Mouse (Mus musculus): ENCODE data around the gene Ganc. TPM values are rescaled to one million over a fixed set of nuclear protein-coding genes. Genes with fewer than 3 reads are reported as not detected.

Gene Ganc
- polyA plus RNA-seq (2012; rRNA removed) = 10.7 and 11.3 TPM in 2 replicates

DNA sequence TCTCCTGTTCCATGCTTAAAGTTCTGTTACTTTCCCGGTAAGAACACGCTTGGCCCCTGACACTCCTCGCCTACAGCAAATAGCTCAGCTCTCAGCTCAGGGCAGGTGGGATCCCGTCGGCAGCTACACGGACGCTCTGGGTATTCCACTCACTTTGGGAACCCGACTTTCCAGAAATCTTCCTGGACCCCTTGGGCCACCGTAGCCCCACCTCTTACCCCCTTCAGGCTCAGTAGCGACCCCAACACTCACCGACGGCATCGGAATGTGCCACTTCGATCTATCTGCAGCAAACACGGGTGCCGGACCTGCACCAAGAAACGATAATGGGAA is at the start of gene Ganc:
TSS of gene Ganc (plus strand) at position 244 of the 333 bp plus-strand sequence.
- H3K4me3 ChIP-seq (ENCODE audit: insufficient read depth, low read length) = peak within 1 kb of the TSS; percentile 75
- H3K27ac ChIP-seq (ENCODE audit: insufficient read depth, low read length) = peak within 1 kb of the TSS; percentile 92
- TF ChIP-seq POLR2A (IDR thresholded peaks at IDR 0.05; ENCODE audit: extremely low read depth, insufficient read depth, low read length) (no peak), CTCF (IDR thresholded peaks at IDR 0.05; ENCODE audit: extremely low read depth, insufficient read depth, low read length) (no peak)
- H3K4me1 ChIP-seq (ENCODE audit: control insufficient read depth, insufficient read depth, low read length) = peaks cover 6% of the 10 kb centered on the region

DNA sequence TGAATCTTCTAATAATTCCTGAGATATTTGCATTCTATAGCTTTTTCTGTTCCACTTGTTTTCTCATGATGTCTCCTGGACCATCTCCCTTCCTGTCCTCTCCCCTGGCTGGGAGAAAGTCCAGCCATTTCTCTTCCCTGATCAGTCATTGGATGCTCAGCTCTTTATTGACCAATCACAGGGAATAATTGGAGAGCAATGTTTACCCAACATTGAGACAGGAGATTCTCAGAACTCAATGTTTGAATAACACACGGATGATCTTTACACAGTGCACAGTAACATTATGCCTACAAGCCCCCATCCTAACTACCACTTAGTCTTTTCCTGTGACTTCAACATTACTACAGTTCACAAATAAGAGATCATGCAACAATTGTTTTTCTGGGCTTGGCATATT is 43.3 kb upstream of the Ganc start:
- H3K4me3 ChIP-seq (ENCODE audit: insufficient read depth, low read length) = no peak overlapping the region
- no peak overlapping the region for H3K27ac ChIP-seq (ENCODE audit: insufficient read depth, low read length)
- TF ChIP-seq CTCF (IDR thresholded peaks at IDR 0.05; ENCODE audit: extremely low read depth, insufficient read depth, low read length) = no peak
- no peak for TF ChIP-seq POLR2A (IDR thresholded peaks at IDR 0.05; ENCODE audit: extremely low read depth, insufficient read depth, low read length)
- H3K4me1 ChIP-seq (ENCODE audit: control insufficient read depth, insufficient read depth, low read length) = no peaks in the 10 kb centered on the region

DNA sequence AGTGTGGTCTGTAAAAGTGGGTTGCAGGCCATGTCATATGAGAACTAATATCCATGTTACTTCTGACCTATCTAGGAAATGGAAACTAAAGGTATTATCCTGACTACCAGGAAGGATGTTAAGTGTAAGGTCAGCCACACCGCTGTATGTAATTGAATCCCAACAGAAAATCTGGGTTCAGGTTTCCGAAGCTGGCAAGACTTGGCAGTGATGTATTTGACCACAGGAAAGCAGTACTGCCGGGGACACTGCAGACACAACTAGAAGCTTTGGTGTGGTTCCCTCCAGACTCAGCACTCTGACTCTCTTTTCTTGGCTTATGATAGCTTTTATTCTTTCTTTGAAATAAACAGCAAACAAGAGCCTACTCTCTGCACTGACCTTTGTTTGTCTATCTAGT is 37.2 kb upstream of the Ganc start:
- Histone ChIP-seq H3K27ac (ENCODE audit: insufficient read depth, low read length) (no peak overlapping the region), H3K4me1 (ENCODE audit: control insufficient read depth, insufficient read depth, low read length) (no peaks in the 10 kb centered on the region), H3K4me3 (ENCODE audit: insufficient read depth, low read length) (no peak overlapping the region)
- no peak for TF ChIP-seq POLR2A (IDR thresholded peaks at IDR 0.05; ENCODE audit: extremely low read depth, insufficient read depth, low read length)
- no peak for TF ChIP-seq CTCF (IDR thresholded peaks at IDR 0.05; ENCODE audit: extremely low read depth, insufficient read depth, low read length)

DNA sequence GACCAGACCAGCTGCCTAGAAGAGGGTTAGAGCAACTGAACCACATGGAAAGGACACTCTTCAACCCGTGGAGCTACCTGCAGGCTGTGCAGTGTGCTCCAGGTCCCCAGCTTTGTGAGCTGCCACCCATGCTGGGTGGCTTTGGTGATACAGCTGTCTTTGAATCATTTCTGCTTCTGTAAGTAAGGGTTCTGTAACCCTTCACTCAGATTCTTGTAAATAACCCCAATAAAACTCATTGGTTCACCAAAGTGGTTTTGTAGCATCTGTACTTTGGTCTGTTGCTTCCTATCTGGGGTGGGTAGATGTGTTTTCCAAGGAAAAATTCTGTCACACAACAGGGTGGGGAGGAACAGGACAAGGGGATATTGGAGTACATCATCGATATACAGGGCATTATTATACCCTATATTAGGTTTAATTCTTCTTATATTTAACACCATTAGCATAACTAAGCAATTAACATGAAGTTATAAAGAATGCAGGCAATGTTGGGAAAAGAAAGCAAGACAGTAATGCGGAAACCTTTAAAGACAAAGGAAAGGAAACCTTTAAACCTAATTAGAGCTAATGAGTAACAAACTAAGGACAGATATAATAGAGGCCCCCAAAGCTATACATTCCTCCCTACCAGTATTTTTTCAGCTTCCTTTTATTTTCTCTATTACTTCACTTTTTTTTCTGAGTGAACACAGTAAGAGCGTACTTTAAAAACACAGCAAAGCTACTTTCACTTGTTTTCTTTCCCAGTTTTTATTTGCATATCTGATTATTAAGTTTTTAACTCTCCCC is 36.1 kb upstream of the Ganc start:
- Histone ChIP-seq H3K27ac (ENCODE audit: insufficient read depth, low read length) (no peak overlapping the region), H3K4me1 (ENCODE audit: control insufficient read depth, insufficient read depth, low read length) (no peaks in the 10 kb centered on the region), H3K4me3 (ENCODE audit: insufficient read depth, low read length) (no peak overlapping the region)
- no peak for TF ChIP-seq CTCF (IDR thresholded peaks at IDR 0.05; ENCODE audit: extremely low read depth, insufficient read depth, low read length)
- no peak for TF ChIP-seq POLR2A (IDR thresholded peaks at IDR 0.05; ENCODE audit: extremely low read depth, insufficient read depth, low read length)

DNA sequence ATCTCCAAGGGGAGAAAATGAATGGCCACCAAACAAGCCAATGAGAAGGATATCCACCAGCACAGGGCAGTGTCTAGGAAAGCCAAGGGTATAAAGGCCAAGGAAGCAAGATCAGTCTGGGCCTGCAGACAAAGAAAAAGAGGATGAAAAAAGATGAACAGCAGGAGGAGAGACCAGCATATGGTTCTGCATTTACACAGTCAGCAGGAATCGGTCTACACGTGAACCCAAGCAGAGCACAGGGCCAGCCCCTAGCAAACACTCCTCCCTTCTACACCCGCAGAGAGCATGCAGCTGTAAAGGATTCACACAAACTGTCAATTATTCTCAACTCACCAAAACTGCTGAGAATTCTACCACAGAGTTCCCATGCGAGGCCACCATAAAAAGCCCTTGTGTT is 29.8 kb upstream of the Ganc start:
- Histone ChIP-seq H3K27ac (ENCODE audit: insufficient read depth, low read length) (no peak overlapping the region), H3K4me1 (ENCODE audit: control insufficient read depth, insufficient read depth, low read length) (no peaks in the 10 kb centered on the region)
- TF ChIP-seq CTCF (IDR thresholded peaks at IDR 0.05; ENCODE audit: extremely low read depth, insufficient read depth, low read length) (no peak), POLR2A (IDR thresholded peaks at IDR 0.05; ENCODE audit: extremely low read depth, insufficient read depth, low read length) (no peak)

DNA sequence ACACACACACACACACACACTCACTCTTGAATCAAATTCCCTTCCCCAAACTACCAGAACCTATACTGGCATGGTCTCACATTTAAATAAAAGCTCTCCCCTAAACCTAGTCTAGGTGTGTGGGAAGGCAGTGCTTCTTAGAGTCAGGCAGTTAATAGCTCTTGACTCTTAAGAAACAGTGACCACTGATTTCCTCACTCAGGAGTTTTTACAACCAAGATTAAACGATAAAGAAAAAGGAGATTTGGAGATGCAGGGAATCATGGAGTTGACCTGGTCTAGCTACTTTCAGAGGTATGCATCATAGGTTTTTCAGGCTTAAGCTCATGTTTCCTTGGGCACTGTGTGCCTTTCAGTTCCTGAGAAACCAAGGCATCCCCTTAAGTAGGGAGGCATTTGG is 17.4 kb upstream of the Ganc start:
- Histone ChIP-seq H3K4me3 (ENCODE audit: insufficient read depth, low read length) (no peak overlapping the region), H3K27ac (ENCODE audit: insufficient read depth, low read length) (no peak overlapping the region), H3K4me1 (ENCODE audit: control insufficient read depth, insufficient read depth, low read length) (no peaks in the 10 kb centered on the region)
- TF ChIP-seq CTCF (IDR thresholded peaks at IDR 0.05; ENCODE audit: extremely low read depth, insufficient read depth, low read length) (no peak), POLR2A (IDR thresholded peaks at IDR 0.05; ENCODE audit: extremely low read depth, insufficient read depth, low read length) (no peak)

More for the DNA sequence above, 29.8 kb upstream of the Ganc start:
- H3K4me3 ChIP-seq (ENCODE audit: insufficient read depth, low read length) = no peak overlapping the region

DNA sequence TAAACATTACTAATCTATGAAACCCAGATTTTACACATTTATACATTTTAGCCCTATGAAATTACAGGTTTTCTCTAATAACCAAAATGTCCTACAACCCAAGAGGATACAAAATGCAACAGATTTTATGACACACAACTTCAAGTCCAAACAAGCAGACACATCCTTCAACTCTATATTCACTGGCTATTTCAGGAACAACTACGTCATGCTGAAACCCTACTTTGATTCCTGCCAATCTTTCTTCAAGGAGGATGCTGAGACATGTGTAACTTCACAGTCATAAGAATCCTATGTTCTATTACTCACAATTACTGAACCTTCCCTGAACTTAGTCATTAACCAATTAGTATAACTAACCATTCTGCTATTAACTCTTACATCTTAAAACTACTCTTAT is 16.4 kb upstream of the Ganc start:
- TF ChIP-seq POLR2A (IDR thresholded peaks at IDR 0.05; ENCODE audit: extremely low read depth, insufficient read depth, low read length) (no peak), CTCF (IDR thresholded peaks at IDR 0.05; ENCODE audit: extremely low read depth, insufficient read depth, low read length) (no peak)
- Histone ChIP-seq H3K4me1 (ENCODE audit: control insufficient read depth, insufficient read depth, low read length) (no peaks in the 10 kb centered on the region), H3K27ac (ENCODE audit: insufficient read depth, low read length) (no peak overlapping the region), H3K4me3 (ENCODE audit: insufficient read depth, low read length) (no peak overlapping the region)

DNA sequence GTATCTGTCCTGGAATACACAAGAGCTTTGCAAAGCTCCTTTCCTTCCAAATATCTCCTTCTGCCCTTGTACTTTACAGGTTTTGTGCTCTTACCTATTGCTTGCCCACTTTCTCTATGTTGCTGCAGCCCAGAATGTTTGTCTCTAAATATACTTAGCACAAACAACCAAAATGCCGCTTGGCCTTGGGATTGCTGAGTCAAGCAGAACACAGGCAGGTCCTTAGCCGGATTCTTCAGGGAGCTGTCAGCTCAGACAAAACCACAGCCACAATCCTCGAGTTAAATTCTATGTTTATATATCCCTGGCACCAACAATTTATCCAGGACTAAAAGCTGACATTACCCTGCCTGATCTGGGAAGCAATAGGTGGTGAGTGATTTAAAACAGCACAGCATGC is 14.3 kb upstream of the Ganc start:
- H3K4me3 ChIP-seq (ENCODE audit: insufficient read depth, low read length) = no peak overlapping the region
- H3K4me1 ChIP-seq (ENCODE audit: control insufficient read depth, insufficient read depth, low read length) = no peaks in the 10 kb centered on the region
- no peak overlapping the region for H3K27ac ChIP-seq (ENCODE audit: insufficient read depth, low read length)
- TF ChIP-seq POLR2A (IDR thresholded peaks at IDR 0.05; ENCODE audit: extremely low read depth, insufficient read depth, low read length) (no peak), CTCF (IDR thresholded peaks at IDR 0.05; ENCODE audit: extremely low read depth, insufficient read depth, low read length) (no peak)

DNA sequence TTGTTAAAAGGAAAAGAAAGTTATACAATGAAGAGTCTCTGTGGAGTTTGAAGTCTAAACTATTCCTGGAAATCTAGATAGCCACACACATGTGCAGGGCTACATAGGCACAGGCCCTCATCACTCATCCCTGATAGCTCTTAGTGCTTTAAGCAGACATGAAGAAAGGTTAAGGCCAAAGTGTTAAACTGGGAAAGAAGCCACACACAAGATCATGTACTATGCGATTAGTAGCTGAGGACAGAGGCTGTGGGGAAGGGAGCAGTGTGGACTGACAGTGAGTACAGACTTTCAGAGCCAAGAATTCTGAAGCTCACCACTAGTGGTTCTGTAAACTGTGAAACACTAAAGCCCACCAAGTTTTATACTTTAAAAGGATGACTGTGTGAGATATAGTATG is 12.8 kb upstream of the Ganc start:
- no peak overlapping the region for H3K27ac ChIP-seq (ENCODE audit: insufficient read depth, low read length)
- H3K4me3 ChIP-seq (ENCODE audit: insufficient read depth, low read length) = no peak overlapping the region
- TF ChIP-seq POLR2A (IDR thresholded peaks at IDR 0.05; ENCODE audit: extremely low read depth, insufficient read depth, low read length) (no peak), CTCF (IDR thresholded peaks at IDR 0.05; ENCODE audit: extremely low read depth, insufficient read depth, low read length) (no peak)
- H3K4me1 ChIP-seq (ENCODE audit: control insufficient read depth, insufficient read depth, low read length) = no peaks in the 10 kb centered on the region

DNA sequence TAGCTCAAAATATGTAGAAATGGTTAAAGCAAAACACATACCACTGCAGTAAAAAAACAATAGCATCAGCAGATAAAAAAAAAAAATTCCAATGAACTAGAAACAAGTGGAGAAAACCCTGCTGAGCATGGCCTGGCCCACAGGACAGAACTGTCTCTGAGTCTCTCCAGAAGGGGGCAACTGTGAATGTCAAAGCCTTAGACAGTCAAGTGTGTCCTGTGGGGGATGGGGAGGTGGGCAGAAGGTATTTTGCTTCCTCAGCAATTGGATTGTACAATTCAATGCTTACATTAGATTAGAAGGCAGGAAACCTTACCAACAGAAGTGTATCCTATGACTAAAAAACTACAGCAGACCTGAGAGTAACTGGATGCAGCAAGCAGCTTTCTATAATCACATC is 11.3 kb upstream of the Ganc start:
- TF ChIP-seq POLR2A (IDR thresholded peaks at IDR 0.05; ENCODE audit: extremely low read depth, insufficient read depth, low read length) (no peak), CTCF (IDR thresholded peaks at IDR 0.05; ENCODE audit: extremely low read depth, insufficient read depth, low read length) (no peak)
- Histone ChIP-seq H3K27ac (ENCODE audit: insufficient read depth, low read length) (no peak overlapping the region), H3K4me3 (ENCODE audit: insufficient read depth, low read length) (no peak overlapping the region), H3K4me1 (ENCODE audit: control insufficient read depth, insufficient read depth, low read length) (no peaks in the 10 kb centered on the region)
